Mouse (Mus musculus): ENCODE measurements around the gene B2m.

DNA sequence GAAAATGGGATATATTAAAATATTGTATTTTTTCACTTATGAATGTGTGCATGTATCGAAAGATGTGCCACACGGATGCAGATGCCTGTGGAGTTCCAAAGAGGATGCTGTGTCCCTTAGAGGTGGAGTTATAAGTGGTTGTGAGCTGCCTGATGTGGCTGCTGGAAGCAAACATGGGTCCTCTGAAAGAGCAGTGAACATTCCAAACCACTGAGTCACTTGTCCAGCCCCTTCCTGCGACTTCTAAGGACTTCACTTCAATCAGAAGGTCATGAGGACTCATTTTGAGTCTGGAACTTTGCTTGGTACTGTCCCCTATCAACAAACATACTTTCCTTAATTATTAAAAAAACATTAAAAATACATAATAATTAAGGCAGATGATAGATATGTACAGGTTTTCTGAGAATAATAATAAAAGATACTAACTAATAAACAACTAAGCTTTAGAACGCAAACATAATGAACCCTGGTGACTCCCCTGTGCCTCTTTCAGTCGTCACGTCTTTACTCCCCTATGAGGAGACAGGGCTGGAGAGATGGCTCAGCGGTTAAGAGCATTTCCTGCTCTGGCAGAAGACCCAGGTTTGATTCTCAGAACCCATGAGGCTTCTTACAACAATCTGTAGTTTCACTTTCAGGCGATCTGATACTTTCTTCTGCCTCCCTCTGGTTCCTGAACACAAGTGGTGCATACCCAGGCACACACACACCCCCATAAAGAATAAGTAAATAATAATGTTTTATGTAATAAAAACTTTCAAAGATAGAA is 32.8 kb downstream of the B2m start:
- no peak for TF ChIP-seq CTCF (conservative IDR thresholded peaks at IDR 0.05; ENCODE audit: low read length)
- no peak for TF ChIP-seq NANOG (IDR thresholded peaks at IDR 0.05; ENCODE audit: borderline replicate concordance, low read length)
- TF ChIP-seq POU5F1 (IDR thresholded peaks at IDR 0.05; ENCODE audit: borderline replicate concordance, low read length) = no peak
